Mouse (Mus musculus): ENCODE measurements around the gene Fer.
A peak's percentile ranks its signal among the peaks of the same experiment; 100 is the strongest.

Gene Fer

DNA sequence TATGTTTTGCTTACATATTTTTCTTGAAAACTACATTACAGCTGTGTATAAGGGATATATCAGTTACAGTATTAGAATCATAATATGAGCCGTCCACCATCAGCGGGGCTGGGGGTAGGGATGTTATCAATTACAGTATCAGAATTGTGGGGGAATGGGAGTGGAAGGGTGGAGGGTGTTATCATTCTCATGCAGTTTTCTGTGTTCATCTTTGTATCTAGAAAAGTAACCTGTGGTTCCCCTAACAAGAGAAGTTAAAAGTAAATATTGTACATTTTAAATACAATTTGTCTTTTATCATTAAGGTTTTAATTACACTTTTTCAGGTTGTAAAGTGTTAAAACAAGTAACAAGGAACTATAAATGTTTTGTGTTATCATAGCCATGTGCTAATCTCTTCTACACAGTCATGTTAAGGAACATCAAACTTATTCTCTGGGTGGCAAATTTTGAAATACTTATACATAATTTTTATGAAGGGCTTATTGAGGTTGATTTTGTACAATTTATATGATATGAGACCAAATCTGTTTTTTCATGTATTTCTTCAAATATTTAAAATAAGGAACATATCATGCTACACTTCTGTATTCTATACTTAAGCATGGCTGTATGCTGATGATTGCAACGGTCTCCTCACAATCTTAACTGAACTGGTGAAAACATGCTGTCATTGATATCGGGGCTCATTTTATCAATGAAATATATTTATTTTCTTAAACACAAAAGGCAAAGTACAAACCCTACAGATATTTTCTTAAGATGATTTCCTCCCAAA lies 116.1 kb downstream of the Fer start:
- no peak for DNase-seq (ENCODE audit: low spot score)

DNA sequence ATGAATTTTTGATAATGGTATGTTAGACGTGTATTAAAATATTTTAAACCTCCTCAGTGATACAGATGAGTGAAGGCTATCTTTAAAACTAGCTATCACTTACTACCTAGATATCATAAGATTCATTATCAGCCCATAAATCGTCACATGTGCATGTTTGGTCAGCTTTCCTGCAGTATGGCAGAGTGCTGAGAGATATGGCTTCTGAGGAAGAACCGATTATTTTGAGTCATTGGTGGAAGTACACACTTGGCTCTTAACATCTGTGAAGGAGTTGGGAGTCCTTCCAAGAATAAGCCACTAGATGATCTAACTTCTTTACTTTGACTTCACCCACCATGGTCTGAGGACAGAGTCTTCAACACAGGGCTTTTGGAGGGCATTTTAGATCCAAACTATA lies 117.3 kb downstream of the Fer start:
- no peak for DNase-seq (ENCODE audit: low spot score)

GRCm38 (mm10) chr17:63988710-63989109 lies 125.8 kb downstream of the Fer start:
- DNase-seq (ENCODE audit: low spot score): no peak

DNA sequence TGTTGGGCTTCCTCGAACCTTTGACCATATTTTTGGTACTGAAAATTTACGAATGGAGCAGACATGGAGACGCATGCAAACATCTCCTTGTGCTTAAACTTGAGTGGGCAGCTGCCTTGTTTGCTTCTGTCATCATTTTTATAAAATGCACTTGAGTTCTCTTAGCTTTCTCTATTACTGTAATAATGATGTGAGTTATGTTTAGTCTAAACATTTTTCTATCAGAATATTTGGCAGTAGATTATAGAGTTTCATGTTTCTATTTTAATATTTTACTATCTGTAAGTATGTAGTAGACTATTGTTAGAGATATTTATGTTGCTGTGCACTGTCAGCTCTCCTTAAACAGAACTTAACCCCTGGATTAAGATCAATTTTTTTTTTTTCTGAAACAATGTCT lies 128.3 kb downstream of the Fer start:
- DNase-seq (ENCODE audit: low spot score): no peak

DNA sequence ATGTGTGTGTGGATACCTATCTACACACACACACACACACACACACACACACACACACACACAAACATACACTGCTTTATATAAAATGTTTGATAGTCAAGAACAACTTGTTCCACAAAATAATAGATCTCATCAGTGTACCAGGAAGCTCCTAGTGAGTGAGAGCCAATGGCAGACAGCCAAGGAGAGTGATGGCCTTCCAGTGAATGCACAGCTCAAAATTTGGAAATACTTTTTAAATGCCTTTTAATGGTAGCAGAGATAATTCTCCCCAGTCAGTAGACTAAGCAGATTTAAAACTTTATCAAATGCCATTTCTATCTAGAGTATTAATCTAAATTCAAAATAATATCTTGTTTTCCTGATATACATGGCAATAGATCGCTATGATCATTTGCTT lies 133.1 kb downstream of the Fer start:
- no peak for DNase-seq (ENCODE audit: low spot score)

DNA sequence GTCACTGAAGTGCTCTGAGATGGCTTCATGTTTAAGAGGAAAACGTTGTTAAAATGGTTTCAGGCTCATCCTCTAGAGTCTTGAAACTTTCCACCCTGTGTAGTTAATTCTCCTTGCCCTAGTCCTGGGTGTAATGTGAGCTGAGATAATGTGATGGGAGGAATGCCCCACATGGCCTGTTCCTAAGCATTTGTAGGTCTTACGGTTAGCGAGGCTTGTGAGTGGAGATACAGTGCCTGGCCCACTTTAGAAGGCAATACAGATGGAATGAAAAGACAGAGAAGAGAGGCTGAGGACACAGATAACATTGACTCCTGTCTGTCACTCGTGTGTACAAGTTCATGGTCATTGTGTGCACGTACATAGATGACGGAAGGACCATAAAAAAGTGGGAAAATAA lies 134.8 kb downstream of the Fer start:
- DNase-seq (ENCODE audit: low spot score): no peak

DNA sequence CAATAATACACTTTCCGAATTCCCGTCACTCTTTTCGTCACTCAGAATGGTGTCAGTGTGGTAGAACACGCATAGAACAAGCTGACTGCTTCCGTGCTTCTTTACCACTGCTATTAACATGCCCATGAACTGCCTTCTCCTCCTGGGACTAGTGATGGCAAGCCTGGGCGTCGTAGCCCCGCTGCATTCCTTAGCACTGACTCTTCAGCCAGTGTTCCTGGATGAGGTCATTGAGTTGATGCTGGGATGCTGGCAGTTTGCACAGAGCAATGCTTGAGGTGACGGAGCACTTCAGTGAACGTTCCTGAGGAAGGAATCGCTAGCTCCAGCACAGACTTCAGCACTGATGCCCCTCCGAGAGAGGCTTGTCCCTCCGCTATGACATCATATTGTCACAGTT lies 140.6 kb downstream of the Fer start:
- DNase-seq (ENCODE audit: low spot score): no peak

DNA sequence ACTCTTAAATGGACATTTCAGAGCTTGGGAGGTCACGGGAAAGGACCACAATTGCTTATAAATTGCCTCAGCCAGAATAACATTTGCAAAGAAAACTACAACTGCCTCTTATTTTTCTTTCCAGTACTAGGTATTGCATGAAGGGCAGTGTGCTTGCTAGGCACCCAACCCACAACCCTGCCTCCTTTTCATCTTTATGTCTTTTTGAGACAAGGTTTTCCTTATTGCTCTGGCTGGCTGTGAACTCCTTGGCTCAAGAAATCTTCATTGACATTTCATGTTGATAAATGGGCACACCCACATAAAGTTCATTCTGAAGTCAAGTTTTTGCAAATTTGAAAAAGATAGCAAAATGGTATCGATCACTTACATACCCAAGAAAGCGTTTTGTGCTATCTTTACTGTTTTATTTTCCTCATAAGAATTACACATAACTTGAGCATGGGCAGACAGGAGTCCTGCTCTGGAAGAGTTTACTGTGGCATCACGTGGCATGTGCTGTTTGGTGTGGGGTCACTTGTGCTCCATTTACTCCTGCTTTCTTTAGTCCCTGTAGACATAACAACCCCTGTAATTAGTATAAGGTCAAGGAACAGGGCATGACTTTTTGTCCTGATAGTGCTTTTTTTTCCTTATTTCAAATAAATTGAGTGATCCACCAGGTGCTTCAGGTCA lies 142.8 kb downstream of the Fer start:
- DNase-seq (ENCODE audit: low spot score): no peak

GRCm38 (mm10) chr17:64016606-64017005 lies 153.7 kb downstream of the Fer start:
- no peak for DNase-seq (ENCODE audit: low spot score)

GRCm38 (mm10) chr17:64018240-64018639 lies 155.4 kb downstream of the Fer start:
- DNase-seq (ENCODE audit: low spot score): no peak

- DNase-seq (ENCODE audit: low spot score): no peak
Measured at GRCm38 (mm10) chr17:64018870-64019269, 156.0 kb downstream of the Fer start.

DNA sequence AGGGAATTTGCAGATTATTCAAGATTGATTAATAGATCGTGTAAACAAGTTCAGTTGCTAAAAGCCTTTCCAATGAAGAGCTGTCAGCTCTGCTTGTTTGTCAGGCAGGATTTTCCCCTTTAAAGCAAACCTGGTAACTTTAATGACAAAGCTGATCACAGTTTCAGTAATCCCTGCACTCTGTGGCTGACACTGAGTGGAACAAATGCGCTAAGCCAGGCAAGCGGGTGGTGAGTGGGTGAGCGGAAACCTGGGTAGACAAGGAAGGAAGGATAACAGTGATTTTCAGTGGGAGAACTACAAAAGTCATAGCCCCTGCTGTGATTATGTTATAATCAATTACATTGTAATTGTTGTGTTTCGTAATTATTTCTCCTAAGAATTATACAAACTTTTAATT lies 156.8 kb downstream of the Fer start:
- no peak for DNase-seq (ENCODE audit: low spot score)

DNA sequence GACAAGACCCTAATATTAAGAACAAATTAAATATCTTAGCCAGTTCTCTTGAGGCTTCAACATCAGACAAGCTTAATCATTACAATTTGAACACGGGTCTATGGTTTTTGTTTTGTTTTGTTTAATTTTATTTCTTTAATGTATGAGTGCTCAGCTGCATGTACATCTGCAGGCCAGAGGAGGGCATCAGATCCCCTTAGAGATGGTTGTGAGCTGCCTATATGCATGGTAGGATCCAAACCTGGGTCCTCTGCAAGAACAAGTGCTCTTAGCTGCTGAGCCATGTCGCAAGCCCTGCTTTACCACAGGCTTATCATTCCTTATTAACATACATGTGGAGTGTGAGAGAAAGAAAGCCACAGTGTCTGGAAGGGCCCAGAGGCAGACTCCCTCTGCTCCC lies 163.6 kb downstream of the Fer start:
- no peak for DNase-seq (ENCODE audit: low spot score)

- no peak for DNase-seq (ENCODE audit: low spot score)
Measured at GRCm38 (mm10) chr17:64041771-64042170, 178.9 kb downstream of the Fer start.

DNA sequence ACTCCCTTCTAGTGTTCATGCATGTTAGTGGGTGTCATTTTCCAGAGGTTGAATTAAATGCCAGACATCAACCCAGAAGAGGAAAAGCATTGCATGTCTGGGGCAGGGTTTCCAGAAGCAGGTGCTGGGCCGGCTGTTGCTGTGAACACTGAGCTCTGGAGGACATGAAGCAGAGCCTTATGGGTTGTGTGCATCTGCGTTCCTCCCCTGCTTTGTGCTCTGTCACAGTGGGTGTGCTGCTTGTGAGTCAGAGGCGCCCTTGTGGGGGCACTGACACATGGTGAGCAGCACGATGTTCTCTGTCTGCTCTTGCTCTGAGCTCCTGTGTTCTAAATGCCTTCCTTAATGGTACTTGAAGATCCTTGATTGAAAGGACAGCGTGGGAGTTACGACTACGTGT lies 182.5 kb downstream of the Fer start:
- DNase-seq (ENCODE audit: low spot score): peak; percentile 39

DNA sequence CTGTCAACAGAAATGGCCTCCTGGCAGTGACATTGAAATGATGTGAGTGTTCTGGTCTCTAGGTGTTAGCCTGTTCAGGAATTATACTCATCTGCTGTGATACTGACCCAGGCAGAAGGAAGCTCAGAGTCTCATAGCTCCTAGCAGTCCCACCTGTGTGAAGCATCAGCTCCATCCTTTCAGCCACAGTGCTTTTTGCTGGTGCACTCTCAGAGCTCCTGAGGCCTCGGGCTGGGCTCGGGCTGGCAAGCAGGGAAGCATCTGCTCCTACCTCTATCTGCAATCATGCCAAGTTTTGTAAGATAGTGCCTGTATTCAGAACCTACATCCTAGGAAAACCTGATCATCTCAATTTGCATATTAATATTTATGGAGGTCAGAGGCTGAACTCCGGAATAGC lies 183.7 kb downstream of the Fer start:
- DNase-seq (ENCODE audit: low spot score): no peak

DNA sequence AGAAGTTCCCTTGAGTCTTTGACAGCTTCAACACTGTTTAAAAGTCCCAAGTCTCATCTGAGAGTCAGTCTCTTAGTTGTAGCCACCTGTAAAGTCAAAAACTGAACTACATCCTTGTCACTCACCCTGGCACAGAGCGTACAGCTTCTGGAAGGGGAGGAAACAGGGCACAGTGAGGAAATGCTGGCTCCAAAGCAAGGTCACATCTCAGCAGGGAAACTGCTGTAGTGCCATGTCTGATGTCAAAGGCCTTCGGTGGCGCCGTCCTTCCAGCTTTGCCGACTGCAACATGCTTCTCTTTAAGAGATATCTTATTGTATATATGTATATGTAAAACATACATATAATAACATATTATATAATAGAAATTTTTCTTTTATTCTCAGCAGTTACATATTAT lies 188.0 kb downstream of the Fer start:
- no peak for DNase-seq (ENCODE audit: low spot score)

- no peak for DNase-seq (ENCODE audit: low spot score)
Measured at GRCm38 (mm10) chr17:64053636-64054035, 190.8 kb downstream of the Fer start.

DNA sequence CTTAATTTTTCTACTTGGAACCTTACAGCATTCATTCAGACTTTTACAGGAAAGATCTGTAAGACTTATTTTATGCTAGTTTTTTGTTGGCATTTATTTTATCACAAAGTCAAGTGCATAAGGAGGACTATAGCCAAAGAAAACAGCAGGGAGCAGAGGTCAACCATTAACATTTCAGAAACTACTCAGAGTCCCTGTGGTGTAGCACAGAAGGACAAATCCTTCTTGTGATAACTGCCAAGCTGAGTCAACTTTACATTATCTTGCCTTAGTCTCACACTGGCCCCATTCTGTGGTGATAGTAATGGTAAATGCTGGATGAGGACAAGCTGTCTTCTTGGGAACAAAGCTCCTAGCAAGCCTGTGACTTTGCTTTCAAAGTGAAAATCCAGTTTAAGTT lies 197.7 kb downstream of the Fer start:
- no peak for DNase-seq (ENCODE audit: low spot score)

- no peak for DNase-seq (ENCODE audit: low spot score)
Measured at GRCm38 (mm10) chr17:64065243-64065642, 202.4 kb downstream of the Fer start.

- DNase-seq (ENCODE audit: low spot score): no peak
Measured at GRCm38 (mm10) chr17:64077392-64077791, 214.5 kb downstream of the Fer start.

- DNase-seq (ENCODE audit: low spot score): no peak
Measured at GRCm38 (mm10) chr17:64084751-64085150, 221.9 kb downstream of the Fer start.

- no peak for DNase-seq (ENCODE audit: low spot score)
Measured at GRCm38 (mm10) chr17:64085493-64085892, 222.6 kb downstream of the Fer start.
